Mouse (Mus musculus) midbrain, embryonic 10.5 days (tissue): ENCODE data around the gene Slc24a4. TPM values are rescaled to one million over a fixed set of nuclear protein-coding genes. Genes with fewer than 3 reads are reported as not detected.

Experiments
- DNase-seq: peaks from one replicate; pipeline ENCODE4 v3.0.0-alpha.2; 2017; ENCODE audit warnings: low spot score
- H3K27ac ChIP-seq: fragments of 300-500 bp; sonication (generic); replicated peaks from 2 replicates; pipeline ENCODE4 v1.5.1; 2016; ENCODE audit warnings: mild to moderate bottlenecking
- H3K27me3 ChIP-seq: fragments of 300-500 bp; sonication (generic); 2 replicates; pipeline ENCODE4 v1.6.1; 2016; ENCODE audit warnings: low read depth, mild to moderate bottlenecking; ENCODE audit not compliant: poor library complexity, severe bottlenecking
- H3K36me3 ChIP-seq: fragments of 300-500 bp; sonication (generic); 2 replicates; pipeline ENCODE4 v1.6.1; 2016; ENCODE audit warnings: mild to moderate bottlenecking, moderate library complexity
- H3K4me1 ChIP-seq: fragments of 300-500 bp; sonication (generic); 2 replicates; pipeline ENCODE4 v1.6.1; 2016
- H3K4me3 ChIP-seq: fragments of 300-500 bp; sonication (generic); 2 replicates; pipeline ENCODE4 v1.5.1; 2016; ENCODE audit warnings: mild to moderate bottlenecking, moderate library complexity
- H3K9me3 ChIP-seq: fragments of 300-500 bp; sonication (generic); replicated peaks from 2 replicates; pipeline ENCODE4 v1.6.1; 2016; ENCODE audit warnings: mild to moderate bottlenecking
- WGBS: fragments of 180-500 bp; shearing (Covaris S2); methylation state at CpG from one replicate; pipeline ENCODE4 v1.1.7; 2016; 5-methylcytosine and 5-hydroxymethylcytosine counted together
- polyA plus RNA-seq: library from polyadenylated mRNA; unstranded; fragments of >200 nt; fragmentation: Nextera tagmentation; extraction: Ambion mirVana; gene quantifications from 2 replicates; pipeline ENCODE4 v1.2.1, GENCODE M21; 2016

Slc24a4 gene
- polyA plus RNA-seq = 0.09 and 0.17 TPM in 2 replicates

GRCm38 (mm10) chr12:102128081-102128790, at the start of gene Slc24a4:
Gene Slc24a4 (plus strand): TSS chr12:102128733.
- Histone ChIP-seq H3K27me3 (peaks cover 72% of the 10 kb centered on the region), H3K9me3 (no peaks in the 10 kb centered on the region), H3K36me3 (no peaks in the 10 kb centered on the region), H3K4me1 (peaks cover 23% of the 10 kb centered on the region), H3K27ac (peak within 1 kb of the TSS; percentile 42; the same call in 1 of the 2 replicates), H3K4me3 (peak within 1 kb of the TSS; percentile 69)
- DNase-seq = peak; percentile 38
- under 1% methylated on average over 33 of the region's 34 CpGs for WGBS

- no peak for DNase-seq
- H3K27me3 ChIP-seq = no peaks in the 10 kb centered on the region
- 84% methylated on average over 13 of the region's 13 CpGs for WGBS
- no peak overlapping the region for H3K4me3 ChIP-seq
- H3K27ac ChIP-seq = no peak overlapping the region
- H3K9me3 ChIP-seq = no peaks in the 10 kb centered on the region
- H3K36me3 ChIP-seq = no peaks in the 10 kb centered on the region
- no peaks in the 10 kb centered on the region for H3K4me1 ChIP-seq
Observed at GRCm38 (mm10) chr12:102082648-102083425, 45.7 kb upstream of the Slc24a4 start.

GRCm38 (mm10) chr12:102090535-102090934, 38.0 kb upstream of the Slc24a4 start:
- H3K36me3 ChIP-seq = no peaks in the 10 kb centered on the region
- H3K9me3 ChIP-seq = no peaks in the 10 kb centered on the region
- H3K27ac ChIP-seq = no peak overlapping the region
- DNase-seq = no peak
- H3K4me1 ChIP-seq = no peaks in the 10 kb centered on the region
- no peaks in the 10 kb centered on the region for H3K27me3 ChIP-seq
- 93% methylated on average over 1 of the region's 1 CpGs for WGBS
- H3K4me3 ChIP-seq = no peak overlapping the region

- no peak for DNase-seq
Observed at GRCm38 (mm10) chr12:102092342-102093094, 36.0 kb upstream of the Slc24a4 start.

GRCm38 (mm10) chr12:102105990-102106389, 22.5 kb upstream of the Slc24a4 start:
- Histone ChIP-seq H3K27ac (no peak overlapping the region), H3K4me3 (no peak overlapping the region), H3K9me3 (no peaks in the 10 kb centered on the region), H3K27me3 (no peaks in the 10 kb centered on the region), H3K4me1 (peaks cover 8% of the 10 kb centered on the region), H3K36me3 (no peaks in the 10 kb centered on the region)
- WGBS = 32% methylated on average over 1 of the region's 1 CpGs
- DNase-seq = no peak

More at GRCm38 (mm10) chr12:102092342-102093094, 36.0 kb upstream of the Slc24a4 start:
- no peak overlapping the region for H3K27ac ChIP-seq
- H3K4me3 ChIP-seq = no peak overlapping the region
- no peaks in the 10 kb centered on the region for H3K9me3 ChIP-seq
- WGBS = 88% methylated on average over 15 of the region's 15 CpGs
- no peaks in the 10 kb centered on the region for H3K36me3 ChIP-seq
- no peaks in the 10 kb centered on the region for H3K27me3 ChIP-seq
- no peaks in the 10 kb centered on the region for H3K4me1 ChIP-seq

- Histone ChIP-seq H3K4me3 (no peak overlapping the region), H3K36me3 (no peaks in the 10 kb centered on the region), H3K27ac (no peak overlapping the region), H3K9me3 (no peaks in the 10 kb centered on the region), H3K4me1 (peaks cover 26% of the 10 kb centered on the region), H3K27me3 (no peaks in the 10 kb centered on the region)
- DNase-seq = no peak
Observed at GRCm38 (mm10) chr12:102108851-102109250, 19.7 kb upstream of the Slc24a4 start.

GRCm38 (mm10) chr12:102112491-102112890, 16.0 kb upstream of the Slc24a4 start:
- H3K36me3 ChIP-seq = no peaks in the 10 kb centered on the region
- H3K4me1 ChIP-seq = peaks cover 19% of the 10 kb centered on the region
- H3K4me3 ChIP-seq = no peak overlapping the region
- no peaks in the 10 kb centered on the region for H3K9me3 ChIP-seq
- WGBS = 75% methylated on average over 4 of the region's 4 CpGs
- H3K27ac ChIP-seq = no peak overlapping the region
- H3K27me3 ChIP-seq = no peaks in the 10 kb centered on the region
- DNase-seq = no peak

GRCm38 (mm10) chr12:102112901-102113300, 15.6 kb upstream of the Slc24a4 start:
- no peak for DNase-seq
- H3K27ac ChIP-seq = no peak overlapping the region
- 62% methylated on average over 7 of the region's 7 CpGs for WGBS
- no peaks in the 10 kb centered on the region for H3K9me3 ChIP-seq
- H3K4me3 ChIP-seq = no peak overlapping the region
- H3K4me1 ChIP-seq = peaks cover 19% of the 10 kb centered on the region
- H3K27me3 ChIP-seq = no peaks in the 10 kb centered on the region
- no peaks in the 10 kb centered on the region for H3K36me3 ChIP-seq

- H3K27ac ChIP-seq = no peak overlapping the region
- WGBS = 70% methylated on average over 3 of the region's 3 CpGs
- H3K27me3 ChIP-seq = no peaks in the 10 kb centered on the region
- no peak for DNase-seq
- no peaks in the 10 kb centered on the region for H3K36me3 ChIP-seq
- no peaks in the 10 kb centered on the region for H3K9me3 ChIP-seq
- H3K4me1 ChIP-seq = peaks cover 19% of the 10 kb centered on the region
- H3K4me3 ChIP-seq = no peak overlapping the region
Observed at GRCm38 (mm10) chr12:102113391-102113790, 15.1 kb upstream of the Slc24a4 start.

- DNase-seq = no peak
- 78% methylated on average over 3 of the region's 3 CpGs for WGBS
- Histone ChIP-seq H3K27me3 (no peaks in the 10 kb centered on the region), H3K27ac (no peak overlapping the region), H3K9me3 (no peaks in the 10 kb centered on the region), H3K4me3 (no peak overlapping the region), H3K36me3 (no peaks in the 10 kb centered on the region), H3K4me1 (peaks cover 19% of the 10 kb centered on the region)
Observed at GRCm38 (mm10) chr12:102116580-102116979, 12.0 kb upstream of the Slc24a4 start.

GRCm38 (mm10) chr12:102118014-102118413, 10.5 kb upstream of the Slc24a4 start:
- 91% methylated on average over 7 of the region's 7 CpGs for WGBS
- H3K36me3 ChIP-seq = no peaks in the 10 kb centered on the region
- no peak for DNase-seq

GRCm38 (mm10) chr12:102127601-102128000, 932 bp upstream of the Slc24a4 start:
- no peak for DNase-seq
- no peak overlapping the region for H3K27ac ChIP-seq
- no peaks in the 10 kb centered on the region for H3K36me3 ChIP-seq
- H3K9me3 ChIP-seq = no peaks in the 10 kb centered on the region
- H3K27me3 ChIP-seq = peaks cover 66% of the 10 kb centered on the region
- WGBS = 10% methylated on average over 7 of the region's 7 CpGs
- peaks cover 23% of the 10 kb centered on the region for H3K4me1 ChIP-seq
- peak overlapping the region; percentile 69 for H3K4me3 ChIP-seq

More at GRCm38 (mm10) chr12:102118014-102118413, 10.5 kb upstream of the Slc24a4 start:
- H3K27ac ChIP-seq = no peak overlapping the region
- H3K4me1 ChIP-seq = peaks cover 8% of the 10 kb centered on the region
- H3K27me3 ChIP-seq = no peaks in the 10 kb centered on the region
- H3K9me3 ChIP-seq = no peaks in the 10 kb centered on the region
- no peak overlapping the region for H3K4me3 ChIP-seq
